Mouse (Mus musculus): ENCODE measurements around the gene Nuak2.

Nuak2 gene

GRCm38 (mm10) chr1:132353389-132353788 lies 37.5 kb downstream of the Nuak2 start:
- no peak for DNase-seq (ENCODE audit: low spot score)

DNA sequence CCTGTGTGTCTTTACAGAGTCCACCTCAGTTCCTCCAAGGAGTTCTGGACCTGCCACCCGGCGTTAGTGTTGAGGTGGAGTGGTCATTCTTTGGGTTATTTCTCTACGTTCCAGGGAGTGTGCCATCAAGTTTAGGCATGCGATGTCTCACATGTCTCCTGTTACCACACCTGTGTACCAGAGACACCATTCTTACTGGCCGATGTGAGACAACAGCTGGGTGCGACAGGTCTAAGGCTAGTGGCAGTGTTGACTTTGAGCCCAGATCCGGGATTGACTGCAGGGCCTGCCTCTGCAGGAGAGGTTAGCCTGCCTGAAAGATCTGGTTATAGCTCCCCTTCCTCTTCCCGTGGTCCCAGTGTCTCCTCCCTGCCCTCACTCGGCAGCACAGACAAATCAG lies 38.3 kb downstream of the Nuak2 start:
- DNase-seq (ENCODE audit: low spot score): no peak

- DNase-seq (ENCODE audit: low spot score): no peak
These were observed 39.3 kb downstream of the Nuak2 start for GRCm38 (mm10) chr1:132355162-132355601.

DNA sequence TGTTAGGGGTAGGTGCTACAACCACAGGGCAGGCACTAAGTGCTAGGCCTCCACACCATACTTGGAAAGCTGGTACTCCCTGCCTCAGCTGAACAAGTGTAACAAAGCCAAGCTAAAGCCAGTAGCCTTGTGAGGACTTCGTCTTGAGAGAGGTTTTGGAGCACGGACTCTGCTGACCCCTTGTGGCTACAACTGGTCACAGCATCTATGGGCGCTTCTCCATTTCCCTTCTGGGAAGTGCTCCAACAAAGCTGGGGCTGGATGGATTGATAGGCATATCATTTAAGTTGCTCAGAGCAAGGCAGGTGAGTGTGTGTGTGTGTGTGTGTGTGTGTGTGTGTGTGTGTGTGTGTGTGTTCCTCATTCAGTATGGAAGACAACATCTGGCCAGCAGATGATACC lies 39.9 kb downstream of the Nuak2 start:
- DNase-seq (ENCODE audit: low spot score): peak; percentile 89

DNA sequence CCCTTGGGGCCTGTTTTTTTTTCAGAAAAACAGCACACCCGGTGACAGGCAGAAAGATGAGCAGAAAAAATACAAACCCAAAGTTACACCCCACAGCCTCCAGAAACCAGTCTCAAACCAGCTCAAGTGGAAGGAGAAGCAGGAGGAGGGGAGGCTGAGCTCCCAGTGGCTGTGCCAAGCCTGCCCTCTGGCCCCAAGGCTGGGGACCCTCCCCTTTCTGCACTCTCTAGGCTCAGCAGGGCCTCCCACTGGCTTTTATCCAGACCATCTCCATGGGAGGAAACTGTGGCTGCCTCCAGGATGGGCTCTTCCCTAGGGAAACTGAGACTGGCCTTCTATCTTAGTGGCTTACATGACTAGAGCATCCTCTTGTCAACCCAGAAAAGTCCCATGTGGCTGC lies 40.9 kb downstream of the Nuak2 start:
- DNase-seq (ENCODE audit: low spot score): no peak

DNA sequence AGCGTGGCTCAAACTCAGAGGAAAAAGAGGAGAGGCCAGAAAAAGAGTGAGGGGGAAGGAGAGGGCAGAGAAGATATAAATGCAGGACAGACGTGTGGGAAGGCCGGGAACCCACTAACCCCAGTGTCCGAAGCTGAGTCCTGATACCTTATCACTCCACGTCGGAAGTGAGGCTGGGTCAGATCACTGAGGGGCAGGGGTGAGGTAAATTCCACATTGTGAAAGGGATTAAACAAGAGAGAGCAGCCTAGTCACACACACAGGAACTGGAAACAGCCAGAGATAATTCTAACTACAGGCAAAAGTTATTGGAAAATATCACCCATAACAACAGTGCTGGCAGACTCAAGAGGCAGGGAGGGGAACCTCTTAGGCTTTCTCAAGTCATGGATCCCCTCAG lies 46.0 kb downstream of the Nuak2 start:
- no peak for DNase-seq (ENCODE audit: low spot score)

DNA sequence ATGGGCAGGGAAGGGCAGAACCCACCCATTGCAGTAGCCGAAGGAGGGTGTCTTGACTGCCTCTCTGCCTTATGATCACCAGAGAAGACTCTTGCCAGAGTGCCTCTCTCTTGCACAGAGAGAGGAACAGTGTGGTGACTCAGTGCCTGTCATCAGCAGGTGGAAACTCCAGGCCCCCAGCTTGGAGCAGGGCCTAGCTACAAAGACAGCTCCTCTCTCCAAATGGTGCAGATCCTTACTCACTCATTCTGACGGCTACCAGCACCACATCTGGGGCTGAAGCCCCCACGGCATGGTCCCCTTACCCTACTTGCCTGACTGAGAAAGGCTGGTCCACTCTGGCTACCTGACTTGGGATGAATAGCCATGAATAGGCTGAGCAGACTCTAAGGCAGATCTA lies 48.5 kb downstream of the Nuak2 start:
- DNase-seq (ENCODE audit: low spot score): peak; percentile 40

- no peak for DNase-seq (ENCODE audit: low spot score)
These were observed 49.1 kb downstream of the Nuak2 start for GRCm38 (mm10) chr1:132364896-132365557.

GRCm38 (mm10) chr1:132365645-132366044 lies 49.7 kb downstream of the Nuak2 start:
- DNase-seq (ENCODE audit: low spot score): no peak

- no peak for DNase-seq (ENCODE audit: low spot score)
These were observed 50.3 kb downstream of the Nuak2 start for GRCm38 (mm10) chr1:132366235-132366634.

DNA sequence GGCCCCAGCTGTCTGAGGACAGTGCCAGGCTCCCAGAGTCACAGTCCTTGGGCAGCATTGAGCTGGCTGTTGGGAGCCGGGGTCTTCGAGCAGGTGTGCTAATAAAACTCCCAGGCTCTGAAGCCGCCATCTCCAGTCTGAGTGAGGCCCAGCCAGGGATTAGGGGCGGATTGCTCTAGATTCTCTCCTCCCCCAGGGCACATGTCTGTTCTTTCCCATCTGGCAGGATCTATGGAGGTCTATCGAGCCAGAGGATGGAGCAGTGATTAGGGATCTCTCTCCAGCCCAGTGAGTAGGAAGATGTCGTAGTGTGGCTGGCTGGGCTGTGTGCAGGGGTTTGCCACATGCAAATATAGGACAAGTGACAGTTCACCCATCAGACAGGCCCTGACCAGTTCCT lies 51.0 kb downstream of the Nuak2 start:
- DNase-seq (ENCODE audit: low spot score): no peak

- DNase-seq (ENCODE audit: low spot score): peak; percentile 89
These were observed 52.0 kb downstream of the Nuak2 start for GRCm38 (mm10) chr1:132367692-132368506.

DNA sequence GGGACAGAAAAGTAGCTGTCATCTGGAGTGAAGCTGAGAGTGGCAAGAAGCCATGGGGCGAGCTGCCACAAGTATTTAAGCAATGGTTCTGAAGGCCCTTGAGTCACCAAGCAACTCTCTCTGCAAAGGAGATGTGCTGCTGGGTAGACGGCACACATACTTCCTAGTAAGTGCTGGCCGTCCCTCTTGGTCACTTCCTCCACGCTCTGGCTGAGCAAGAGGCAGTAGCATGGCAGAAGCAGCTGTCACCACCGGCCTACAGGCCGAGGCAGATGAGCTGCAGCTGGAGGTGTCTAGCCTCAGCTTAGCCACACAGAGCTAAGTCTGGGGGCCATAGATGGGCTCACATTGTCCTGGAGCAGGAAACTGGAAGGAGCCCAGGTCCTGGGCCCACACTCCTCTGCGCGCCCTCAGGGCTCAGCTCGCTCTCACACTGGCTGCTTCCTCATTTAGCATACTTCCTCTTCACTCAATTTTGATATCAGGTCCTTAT lies 54.8 kb downstream of the Nuak2 start:
- no peak for DNase-seq (ENCODE audit: low spot score)

- no peak for DNase-seq (ENCODE audit: low spot score)
These were observed 55.6 kb downstream of the Nuak2 start for GRCm38 (mm10) chr1:132371298-132372081.

DNA sequence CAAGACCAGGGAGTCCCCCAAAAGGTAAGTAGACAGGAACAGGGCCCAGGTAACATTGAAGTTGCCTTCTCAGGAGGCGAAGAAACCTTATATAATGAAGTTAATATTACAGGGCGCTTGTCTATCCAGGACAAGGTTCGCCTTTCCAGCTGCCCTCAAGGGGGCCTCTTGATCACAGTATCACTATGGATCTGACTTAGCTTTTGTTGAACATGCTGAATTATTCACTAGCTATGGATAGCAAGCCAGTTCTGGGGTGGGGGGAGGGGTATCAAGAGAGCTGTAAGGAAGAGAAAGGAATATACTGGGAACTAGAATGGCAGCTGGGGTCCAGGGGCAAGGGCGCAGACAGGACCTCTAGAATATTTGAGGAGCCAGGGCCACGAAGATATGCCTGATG lies 56.4 kb downstream of the Nuak2 start:
- DNase-seq (ENCODE audit: low spot score): no peak

GRCm38 (mm10) chr1:132372896-132373534 lies 57.1 kb downstream of the Nuak2 start:
- DNase-seq (ENCODE audit: low spot score): no peak

DNA sequence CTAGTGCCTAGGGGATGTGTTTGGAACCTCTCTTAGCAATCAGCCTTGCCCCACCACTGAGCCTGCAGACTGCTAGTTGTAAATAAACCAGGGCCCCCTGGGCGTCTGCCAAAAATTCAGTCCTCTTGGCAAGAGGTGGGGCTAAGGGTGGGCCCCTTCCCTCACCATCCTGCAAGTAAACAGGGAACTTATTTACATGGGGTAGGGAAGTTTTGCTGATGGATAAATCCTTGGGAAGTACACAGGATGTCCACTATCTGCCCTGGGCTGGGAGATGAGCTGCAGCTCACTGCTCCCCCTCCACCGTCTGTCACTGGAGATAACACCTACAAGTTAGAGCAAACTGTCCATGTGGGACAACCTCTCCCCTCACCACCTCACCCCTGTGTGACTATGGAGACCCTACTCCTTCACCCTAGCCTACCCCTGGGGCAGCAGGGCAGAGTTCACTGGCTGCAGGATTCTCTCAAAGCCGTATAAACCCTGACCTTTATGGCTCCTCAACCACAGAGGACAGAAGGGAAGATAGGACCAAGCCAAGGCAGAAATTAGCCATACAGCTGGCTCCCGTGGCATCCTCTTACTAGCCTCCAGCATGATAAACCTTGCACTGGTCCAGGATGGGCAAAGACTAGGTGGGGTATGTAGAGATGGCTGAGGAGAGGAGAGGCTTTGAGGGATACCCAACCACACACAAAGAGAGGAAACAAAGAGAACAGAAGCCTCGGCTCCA lies 58.4 kb downstream of the Nuak2 start:
- DNase-seq (ENCODE audit: low spot score): peak; percentile 64

DNA sequence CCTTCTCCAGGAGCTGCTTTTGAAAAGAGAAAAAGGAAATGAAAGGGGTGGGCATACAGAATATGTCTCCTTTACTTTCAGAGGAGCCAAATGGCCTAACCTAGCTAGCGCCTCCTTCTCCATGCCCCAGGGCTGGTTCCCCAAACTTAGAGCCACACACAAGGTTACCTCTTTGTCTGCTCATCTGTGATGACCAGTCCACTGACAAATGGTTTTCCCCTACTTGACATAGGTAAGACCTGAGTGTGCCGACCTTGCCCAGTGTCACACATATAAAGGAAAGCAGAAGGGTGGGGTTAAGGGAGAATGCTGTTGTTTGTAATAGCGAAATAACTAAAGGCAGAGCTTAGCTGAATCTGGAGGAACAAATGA lies 58.9 kb downstream of the Nuak2 start:
- no peak for DNase-seq (ENCODE audit: low spot score)

GRCm38 (mm10) chr1:132375256-132375655 lies 59.3 kb downstream of the Nuak2 start:
- no peak for DNase-seq (ENCODE audit: low spot score)

GRCm38 (mm10) chr1:132376211-132377054 lies 60.5 kb downstream of the Nuak2 start:
- DNase-seq (ENCODE audit: low spot score): peak; percentile 44

DNA sequence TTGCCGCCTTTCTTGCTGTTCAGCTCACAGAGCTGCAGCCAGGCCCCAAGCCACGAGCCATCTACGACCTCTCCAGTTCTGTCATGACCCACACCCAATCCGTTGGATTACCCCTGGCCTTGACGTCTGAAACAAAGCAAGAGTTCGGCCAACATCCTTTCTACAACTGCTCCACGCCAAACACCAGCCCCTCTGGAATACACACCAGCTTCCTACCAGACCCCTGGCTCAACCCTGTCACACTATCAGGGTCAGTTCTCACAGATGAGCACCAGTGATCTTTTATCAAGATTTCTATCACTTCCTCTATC lies 61.1 kb downstream of the Nuak2 start:
- DNase-seq (ENCODE audit: low spot score): no peak
